Mouse (Mus musculus) CH12.LX (cell line): ENCODE measurements around the gene Tnk1. TPM values are rescaled to one million over a fixed set of nuclear protein-coding genes. Genes with fewer than 3 reads are reported as not detected.

Source experiments
- DNase-seq: peaks from one replicate; pipeline ENCODE4 v3.0.0-alpha.2; 2013; ENCODE audit errors: extremely low read depth
- H3K27ac ChIP-seq: 2 replicates; pipeline ENCODE4 v1.5.1; 2012; ENCODE audit warnings: low read depth, mild to moderate bottlenecking, control low read depth, moderate library complexity; ENCODE audit not compliant: insufficient read depth
- H3K27me3 ChIP-seq: replicated peaks from 2 replicates; pipeline ENCODE3; 2012; ENCODE audit warnings: inconsistent platforms
- H3K36me3 ChIP-seq, 2 experiments: replicated peaks in 1 of 2; 2 replicates each; pipeline versions ENCODE3 to v1.6.1; 2012; ENCODE audit warnings: inconsistent platforms in 1 of 2, low read length in 1 of 2, mild to moderate bottlenecking in 1 of 2, mixed read lengths in 1 of 2, moderate library complexity in 1 of 2; ENCODE audit not compliant: control insufficient read depth in 1 of 2, insufficient read depth in 1 of 2
- H3K4me1 ChIP-seq, 2 experiments: 2 replicates each; pipeline ENCODE4 v1.6.1; 2012; ENCODE audit warnings: inconsistent platforms in 1 of 2, moderate library complexity in 1 of 2; ENCODE audit not compliant: insufficient read depth in 2 of 2, control insufficient read depth in 1 of 2
- H3K4me2 ChIP-seq: 2 replicates; pipeline ENCODE4 v1.6.1; 2012; ENCODE audit warnings: low read depth, mild to moderate bottlenecking, control low read depth; ENCODE audit not compliant: poor library complexity, insufficient read depth, severe bottlenecking
- H3K4me3 ChIP-seq, 3 experiments: fragments of 150-350 bp in 1 of 3; sonication (generic) in 1 of 3; replicated peaks in 1 of 3; 2 replicates each; pipeline versions ENCODE3 to v1.5.1; 2011 to 2012; ENCODE audit warnings: low read depth in 2 of 3, low read length in 2 of 3, mild to moderate bottlenecking in 2 of 3, moderate library complexity in 2 of 3, control low read depth in 1 of 3, improper control_type of control experiment in 1 of 3, inconsistent platforms in 1 of 3, mixed read lengths in 1 of 3; ENCODE audit not compliant: poor library complexity in 1 of 3
- H3K79me2 ChIP-seq: replicated peaks from 2 replicates; pipeline ENCODE4 v1.6.1; 2012; ENCODE audit warnings: mild to moderate bottlenecking, moderate library complexity; ENCODE audit not compliant: control insufficient read depth, poor library complexity, insufficient read depth, severe bottlenecking; ENCODE audit errors: extremely low read depth
- H3K9ac ChIP-seq: 2 replicates; pipeline ENCODE4 v1.6.1; 2012; ENCODE audit warnings: low read depth, mild to moderate bottlenecking, control low read depth, moderate library complexity; ENCODE audit not compliant: insufficient read depth
- H3K9me3 ChIP-seq: replicated peaks from 2 replicates; pipeline ENCODE3; 2012; ENCODE audit warnings: low read length, inconsistent platforms, mixed read lengths
- BHLHE40 ChIP-seq: IDR thresholded peaks from 2 replicates; pipeline ENCODE4 v1.6.1; 2011; ENCODE audit warnings: mild to moderate bottlenecking, low read depth, low read length, improper control_type of control experiment
- CHD1 ChIP-seq: IDR thresholded peaks from 2 replicates; pipeline ENCODE4 v1.6.1; 2012; ENCODE audit warnings: low read depth, low read length, improper control_type of control experiment, inconsistent platforms
- CHD2 ChIP-seq: IDR thresholded peaks from 2 replicates; pipeline ENCODE4 v1.6.1; 2011; ENCODE audit warnings: low read length, improper control_type of control experiment
- CTCF ChIP-seq, 2 experiments: IDR thresholded peaks in 1 of 2; conservative IDR thresholded peaks in 1 of 2; 2 replicates each; pipeline ENCODE4 v1.5.1; 2011 to 2012; ENCODE audit warnings: low read depth in 2 of 2, low read length in 2 of 2, improper control_type of control experiment in 1 of 2, inconsistent platforms in 1 of 2, mild to moderate bottlenecking in 1 of 2, moderate library complexity in 1 of 2
- E2F4 ChIP-seq: IDR thresholded peaks from 2 replicates; pipeline ENCODE4 v1.6.1; 2011; ENCODE audit warnings: low read depth, low read length, improper control_type of control experiment; ENCODE audit not compliant: insufficient replicate concordance
- ELF1 ChIP-seq: IDR thresholded peaks from 2 replicates; pipeline ENCODE4 v1.6.1; 2014; ENCODE audit warnings: low read depth, mild to moderate bottlenecking, inconsistent platforms, low read length, improper control_type of control experiment
- ETS1 ChIP-seq: conservative IDR thresholded peaks from 2 replicates; pipeline ENCODE4 v1.6.1; 2012; ENCODE audit warnings: low read depth, mild to moderate bottlenecking, inconsistent platforms, low read length, improper control_type of control experiment, moderate library complexity
- IRF4 ChIP-seq: IDR thresholded peaks from 2 replicates; pipeline ENCODE4 v1.6.1; 2014; ENCODE audit warnings: low read depth, mild to moderate bottlenecking, inconsistent platforms, low read length, improper control_type of control experiment
- JUND ChIP-seq: conservative IDR thresholded peaks from 2 replicates; pipeline ENCODE4 v1.6.1; 2011; ENCODE audit warnings: low read depth, low read length, improper control_type of control experiment
- KAT2A ChIP-seq: IDR thresholded peaks from 2 replicates; pipeline ENCODE4 v1.6.1; 2012; ENCODE audit warnings: low read length, improper control_type of control experiment, inconsistent platforms; ENCODE audit not compliant: insufficient replicate concordance
- MAZ ChIP-seq: IDR thresholded peaks from 2 replicates; pipeline ENCODE4 v1.6.1; 2012; ENCODE audit warnings: low read depth, mild to moderate bottlenecking, inconsistent platforms, low read length, improper control_type of control experiment, moderate library complexity
- MXI1 ChIP-seq: IDR thresholded peaks from 2 replicates; pipeline ENCODE4 v1.6.1; 2011; ENCODE audit warnings: mild to moderate bottlenecking, low read depth, low read length, improper control_type of control experiment
- NRF1 ChIP-seq: IDR thresholded peaks from 2 replicates; pipeline ENCODE4 v1.6.1; 2014; ENCODE audit warnings: low read depth, mild to moderate bottlenecking, inconsistent platforms, low read length, improper control_type of control experiment, moderate library complexity
- PAX5 ChIP-seq: IDR thresholded peaks from 2 replicates; pipeline ENCODE4 v1.6.1; 2012; ENCODE audit warnings: low read length, inconsistent platforms, mixed read lengths
- POLR2A ChIP-seq: IDR thresholded peaks from 2 replicates; pipeline ENCODE4 v1.6.1; 2011; ENCODE audit warnings: low read depth, mild to moderate bottlenecking, improper control_type of control experiment, low read length
- RAD21 ChIP-seq: IDR thresholded peaks from 2 replicates; pipeline ENCODE4 v1.6.1; 2011; ENCODE audit warnings: low read depth, mild to moderate bottlenecking, low read length, improper control_type of control experiment, moderate library complexity
- SIN3A ChIP-seq: IDR thresholded peaks from 2 replicates; pipeline ENCODE4 v1.6.1; 2012; ENCODE audit warnings: low read length, improper control_type of control experiment, inconsistent platforms
- SMC3 ChIP-seq: IDR thresholded peaks from 2 replicates; pipeline ENCODE4 v1.6.1; 2011; ENCODE audit warnings: low read depth, low read length, improper control_type of control experiment
- UBTF ChIP-seq: IDR thresholded peaks from 2 replicates; pipeline ENCODE4 v1.6.1; 2012; ENCODE audit warnings: low read depth, mild to moderate bottlenecking, inconsistent platforms, low read length, improper control_type of control experiment, moderate library complexity
- USF1 ChIP-seq: IDR thresholded peaks from 2 replicates; pipeline ENCODE4 v1.6.1; 2014; ENCODE audit warnings: low read depth, mild to moderate bottlenecking, inconsistent platforms, low read length, improper control_type of control experiment
- USF2 ChIP-seq: conservative IDR thresholded peaks from 2 replicates; pipeline ENCODE4 v1.6.1; 2011; ENCODE audit warnings: low read depth, low read length, improper control_type of control experiment
- ZKSCAN1 ChIP-seq: IDR thresholded peaks from 2 replicates; pipeline ENCODE4 v1.6.1; 2012; ENCODE audit warnings: low read depth, inconsistent platforms, low read length, improper control_type of control experiment, borderline replicate concordance
- ZMIZ1 ChIP-seq: IDR thresholded peaks from 2 replicates; pipeline ENCODE4 v1.6.1; 2012; ENCODE audit warnings: low read depth, mild to moderate bottlenecking, inconsistent platforms, low read length, improper control_type of control experiment
- dilution Hi-C: fragments of 300-500 bp; cut with MboI; formaldehyde crosslinking; loops from 2 replicates; pipeline ENCODE4 v1.14.3; 2020; ENCODE audit warnings: low sequenced_read_pairs; ENCODE audit not compliant: extremely low pct_unique_long_range_greater_than_20kb, extremely low pct_ligation_motif_present
- in situ Hi-C: fragments of 300-500 bp; cut with MboI; formaldehyde crosslinking; loops from 3 replicates; pipeline ENCODE4 v1.14.3; 2019; ENCODE audit warnings: low sequenced_read_pairs, low pct_ligation_motif_present, low pct_unique_long_range_greater_than_20kb, mixed read lengths
- polyA plus RNA-seq: library from polyadenylated mRNA; unstranded; fragments of >175 nt; gene quantifications from 2 replicates; pipeline ENCODE4 v1.2.1, GENCODE M21; 2012; ENCODE audit warnings: low read depth; ENCODE audit not compliant: insufficient read length
- total RNA-seq, 2 experiments: library from RNA; depleted of rRNA; stranded (reverse); fragments of 300-350 nt in 1 of 2; fragments of >200 nt in 1 of 2; gene quantifications; 2 replicates each; pipeline ENCODE4 v1.2.3; 2012 to 2014

Tnk1 gene
- total and polyA plus RNA-seq, 3 experiments = 0.13 to 0.30 TPM; not detected in 1

GRCm38 (mm10) chr11:69837952-69838713 is 20.4 kb downstream of the Tnk1 start, which contains the start of gene Tmem256 (continued):
- TF ChIP-seq BHLHE40 (peak; percentile 90), USF2 (no peak), E2F4 (peak; percentile 83; the same call in 1 of the 2 replicates), PAX5 (no peak), POLR2A (peak; percentile 89), ETS1 (no peak), ZKSCAN1 (no peak), CTCF (conservative IDR thresholded peaks at IDR 0.05 in 1 of 2, IDR thresholded peaks at IDR 0.05 in 1 of 2; ENCODE audit: low read depth in 2 of 2, low read length in 2 of 2) (no peak), MXI1 (peak; percentile 44; the same call in 1 of the 2 replicates), SMC3 (no peak; the same call in 1 of the 2 replicates), USF1 (peak; percentile 58), KAT2A (peak; percentile 68; the same call in 1 of the 2 replicates), SIN3A (peak; percentile 85), ZMIZ1 (peak; percentile 82), ELF1 (peak; percentile 67), CHD2 (peak; percentile 93), IRF4 (no peak; the same call in 1 of the 2 replicates), UBTF (peak; percentile 56; the same call in 1 of the 2 replicates)

GRCm38 (mm10) chr11:69837604-69837951 is 21.0 kb downstream of the Tnk1 start, which contains the start of gene Nlgn2:
Nlgn2 (minus strand) TSS chr11:69837784.
- Histone ChIP-seq H3K27ac (no peak within 1 kb of the TSS), H3K27me3 (peaks cover 32% of the 10 kb centered on the region), H3K36me3 (peaks cover 3 to 9% of the 10 kb centered on the region in 2 experiments), H3K4me3 (peak within 1 kb of the TSS; percentile 62 to 100 (median 67)), H3K79me2 (no peaks in the 10 kb centered on the region), H3K4me2 (peak within 1 kb of the TSS; percentile 98), H3K9ac (peak within 1 kb of the TSS; percentile 80), H3K9me3 (no peaks in the 10 kb centered on the region), H3K4me1 (peaks cover 10 to 19% of the 10 kb centered on the region in 2 experiments)
- peak; percentile 14 for DNase-seq
- dilution Hi-C loops = no loop called here
- TF ChIP-seq MAZ = 0 out of 2 replicates have a peak, but pooled peaks have one; percentile 19
- peak; percentile 28; the same call in 1 of the 2 replicates for TF ChIP-seq POLR2A
- TF ChIP-seq CHD1 = no peak
- TF ChIP-seq RAD21 = no peak
- TF ChIP-seq JUND = no peak
- peak; percentile 51 for TF ChIP-seq NRF1
- no peak for TF ChIP-seq ELF1
- TF ChIP-seq SIN3A = no peak
- TF ChIP-seq MXI1 = no peak
- TF ChIP-seq UBTF = no peak
- in situ Hi-C loops = no loop called here
